Mouse (Mus musculus) thymus, postnatal 4 days (tissue): ENCODE data around the gene Anapc15-ps.
A peak's percentile ranks its signal among the peaks of the same experiment; 100 is the strongest.

Experiments
- DNase-seq: peaks from one replicate; pipeline ENCODE4 v3.0.0; 2021

The Anapc15-ps gene

GRCm38 (mm10) chr10:95689833-95690232 lies 16.6 kb upstream of the Anapc15-ps start:
- no peak for DNase-seq

- DNase-seq: no peak
Measured at GRCm38 (mm10) chr10:95689058-95689457, 15.8 kb upstream of the Anapc15-ps start.

- no peak for DNase-seq
Measured at GRCm38 (mm10) chr10:95687558-95688141, 14.4 kb upstream of the Anapc15-ps start.

GRCm38 (mm10) chr10:95686041-95686440 lies 12.8 kb upstream of the Anapc15-ps start:
- no peak for DNase-seq

GRCm38 (mm10) chr10:95684782-95685555 lies 11.7 kb upstream of the Anapc15-ps start:
- no peak for DNase-seq

GRCm38 (mm10) chr10:95684250-95684649 lies 11.0 kb upstream of the Anapc15-ps start:
- no peak for DNase-seq

GRCm38 (mm10) chr10:95683735-95684134 lies 10.5 kb upstream of the Anapc15-ps start:
- DNase-seq: no peak

- no peak for DNase-seq
Measured at GRCm38 (mm10) chr10:95682964-95683363, 9.7 kb upstream of the Anapc15-ps start.

GRCm38 (mm10) chr10:95682091-95682740 lies 9.0 kb upstream of the Anapc15-ps start:
- no peak for DNase-seq

- DNase-seq: no peak
Measured at GRCm38 (mm10) chr10:95681481-95681880, 8.2 kb upstream of the Anapc15-ps start.

- peak; percentile 37 for DNase-seq
Measured at GRCm38 (mm10) chr10:95681058-95681440, 7.8 kb upstream of the Anapc15-ps start.

GRCm38 (mm10) chr10:95680153-95681057 lies 7.2 kb upstream of the Anapc15-ps start:
- DNase-seq: no peak

- DNase-seq: no peak
Measured at GRCm38 (mm10) chr10:95679131-95679530, 5.9 kb upstream of the Anapc15-ps start.

GRCm38 (mm10) chr10:95678661-95679060 lies 5.4 kb upstream of the Anapc15-ps start:
- DNase-seq: no peak

- no peak for DNase-seq
Measured at GRCm38 (mm10) chr10:95678241-95678640, 5.0 kb upstream of the Anapc15-ps start.

GRCm38 (mm10) chr10:95677356-95678109 lies 4.3 kb upstream of the Anapc15-ps start:
- DNase-seq: peak; percentile 71

- no peak for DNase-seq
Measured at GRCm38 (mm10) chr10:95676991-95677355, 3.7 kb upstream of the Anapc15-ps start.

GRCm38 (mm10) chr10:95676387-95676786 lies 3.1 kb upstream of the Anapc15-ps start:
- no peak for DNase-seq

- DNase-seq: no peak
Measured at GRCm38 (mm10) chr10:95670781-95671780, 2.2 kb downstream of the Anapc15-ps start.

GRCm38 (mm10) chr10:95669872-95670271 lies 3.4 kb downstream of the Anapc15-ps start:
- DNase-seq: no peak

GRCm38 (mm10) chr10:95669034-95669433 lies 4.2 kb downstream of the Anapc15-ps start:
- no peak for DNase-seq
